Mouse (Mus musculus) testis, adult 2 months (tissue): Measurements from ENCODE around the gene Ang2. TPM values are rescaled to one million over a fixed set of nuclear protein-coding genes. Genes with fewer than 3 reads are reported as not detected.
"Not testable (repeated sequence)": the region's sequence is repeated elsewhere in the genome, so short reads cannot be mapped to it uniquely, and the experiment has no call there.

ENCODE experiments used
- H3K27ac ChIP-seq: fragments of 200-500 bp; 2 replicates; pipeline ENCODE4 v1.5.1; 2012; ENCODE audit warnings: low read depth, low read length; ENCODE audit not compliant: control insufficient read depth, insufficient read depth
- H3K27me3 ChIP-seq: fragments of 200-500 bp; 2 replicates; pipeline ENCODE4 v1.6.1; 2012; ENCODE audit warnings: mild to moderate bottlenecking, low read length, moderate library complexity; ENCODE audit not compliant: control insufficient read depth, insufficient read depth
- H3K36me3 ChIP-seq: fragments of 200-500 bp; 2 replicates; pipeline ENCODE4 v1.6.1; 2012; ENCODE audit warnings: mild to moderate bottlenecking, low read length; ENCODE audit not compliant: control insufficient read depth, insufficient read depth
- H3K4me1 ChIP-seq: fragments of 200-500 bp; 2 replicates; pipeline ENCODE4 v1.6.1; 2012; ENCODE audit warnings: low read length; ENCODE audit not compliant: control insufficient read depth, insufficient read depth
- H3K4me3 ChIP-seq: fragments of 200-500 bp; 2 replicates; pipeline ENCODE4 v1.5.1; 2012; ENCODE audit warnings: low read depth, mild to moderate bottlenecking, low read length, moderate library complexity, mixed read lengths; ENCODE audit not compliant: control insufficient read depth
- CTCF ChIP-seq: fragments of 200-500 bp; IDR thresholded peaks from 2 replicates; pipeline ENCODE4 v1.5.1; 2012; ENCODE audit warnings: low read depth, mild to moderate bottlenecking, inconsistent platforms, low read length, moderate library complexity; ENCODE audit not compliant: control insufficient read depth, insufficient read depth, insufficient replicate concordance
- POLR2A ChIP-seq: fragments of 200-500 bp; IDR thresholded peaks from 2 replicates; pipeline ENCODE4 v1.6.1; 2012; ENCODE audit warnings: low read depth, mild to moderate bottlenecking, inconsistent platforms, low read length, moderate library complexity; ENCODE audit not compliant: control insufficient read depth
- polyA plus RNA-seq: library from polyadenylated mRNA; depleted of rRNA; stranded (reverse); fragments of >200 nt; gene quantifications from 2 replicates; pipeline ENCODE4 v1.2.3, GENCODE M21; 2012

Ang2 gene
- polyA plus RNA-seq, 1 experiment, result not detected

GRCm38 (mm10) chr14:51200054-51200453, 1.1 kb upstream of the Ang2 start:
- no peaks in the 10 kb centered on the region for H3K4me1 ChIP-seq
- no peak overlapping the region for H3K4me3 ChIP-seq
- no peak overlapping the region for H3K27ac ChIP-seq
- no peaks in the 10 kb centered on the region for H3K27me3 ChIP-seq
- no peaks in the 10 kb centered on the region for H3K36me3 ChIP-seq
- TF ChIP-seq CTCF (no peak), POLR2A (no peak)

GRCm38 (mm10) chr14:51195681-51196080, 3.3 kb downstream of the Ang2 start:
- Histone ChIP-seq H3K27me3 (no peaks in the 10 kb centered on the region), H3K36me3 (no peaks in the 10 kb centered on the region), H3K27ac (no peak overlapping the region), H3K4me3 (no peak overlapping the region), H3K4me1 (no peaks in the 10 kb centered on the region)
- TF ChIP-seq CTCF, result no peak
- TF ChIP-seq POLR2A, result no peak

GRCm38 (mm10) chr14:51181051-51181450, 17.9 kb downstream of the Ang2 start:
- not testable (repeated sequence) for H3K4me3 ChIP-seq, H3K27ac ChIP-seq, H3K27me3 ChIP-seq, H3K36me3 ChIP-seq, H3K4me1 ChIP-seq

GRCm38 (mm10) chr14:51173843-51174242, 25.1 kb downstream of the Ang2 start:
- Histone ChIP-seq H3K4me3 (no peak overlapping the region), H3K27ac (no peak overlapping the region), H3K36me3 (no peaks in the 10 kb centered on the region), H3K4me1 (no peaks in the 10 kb centered on the region; the same call in 1 of the 2 replicates), H3K27me3 (no peaks in the 10 kb centered on the region)
- TF ChIP-seq CTCF (no peak), POLR2A (no peak)

GRCm38 (mm10) chr14:51172947-51173346, 26.0 kb downstream of the Ang2 start:
- not testable (repeated sequence) for H3K27me3 ChIP-seq, H3K36me3 ChIP-seq, H3K4me3 ChIP-seq, H3K27ac ChIP-seq, H3K4me1 ChIP-seq

GRCm38 (mm10) chr14:51172095-51172865, 26.7 kb downstream of the Ang2 start:
- H3K4me1 ChIP-seq, H3K4me3 ChIP-seq, H3K36me3 ChIP-seq, H3K27me3 ChIP-seq, H3K27ac ChIP-seq: not testable (repeated sequence)
- TF ChIP-seq CTCF, result peak; percentile 67; the same call in 1 of the 2 replicates

GRCm38 (mm10) chr14:51166068-51166467, 32.9 kb downstream of the Ang2 start:
- Histone ChIP-seq H3K4me3 (no peak overlapping the region), H3K36me3 (no peaks in the 10 kb centered on the region), H3K27ac (no peak overlapping the region), H3K4me1 (no peaks in the 10 kb centered on the region), H3K27me3 (no peaks in the 10 kb centered on the region)
- TF ChIP-seq POLR2A (no peak), CTCF (no peak)

GRCm38 (mm10) chr14:51165435-51165834, 33.5 kb downstream of the Ang2 start:
- no peaks in the 10 kb centered on the region for H3K36me3 ChIP-seq
- no peak for TF ChIP-seq CTCF
- H3K27ac ChIP-seq, result no peak overlapping the region
- no peak overlapping the region for H3K4me3 ChIP-seq
- H3K4me1 ChIP-seq, result no peaks in the 10 kb centered on the region
- H3K27me3 ChIP-seq, result no peaks in the 10 kb centered on the region

GRCm38 (mm10) chr14:51163323-51163722, 35.6 kb downstream of the Ang2 start:
- H3K27me3 ChIP-seq, H3K27ac ChIP-seq, H3K4me3 ChIP-seq, H3K4me1 ChIP-seq, H3K36me3 ChIP-seq: not testable (repeated sequence)

- H3K27ac ChIP-seq, H3K4me1 ChIP-seq, H3K4me3 ChIP-seq, H3K27me3 ChIP-seq, H3K36me3 ChIP-seq: not testable (repeated sequence)
Observed at GRCm38 (mm10) chr14:51161976-51162375, 37.0 kb downstream of the Ang2 start, which contains the start of gene Rnase2b. Rnase2b (plus strand) TSS chr14:51162260.
